In the genomic region with DNA sequence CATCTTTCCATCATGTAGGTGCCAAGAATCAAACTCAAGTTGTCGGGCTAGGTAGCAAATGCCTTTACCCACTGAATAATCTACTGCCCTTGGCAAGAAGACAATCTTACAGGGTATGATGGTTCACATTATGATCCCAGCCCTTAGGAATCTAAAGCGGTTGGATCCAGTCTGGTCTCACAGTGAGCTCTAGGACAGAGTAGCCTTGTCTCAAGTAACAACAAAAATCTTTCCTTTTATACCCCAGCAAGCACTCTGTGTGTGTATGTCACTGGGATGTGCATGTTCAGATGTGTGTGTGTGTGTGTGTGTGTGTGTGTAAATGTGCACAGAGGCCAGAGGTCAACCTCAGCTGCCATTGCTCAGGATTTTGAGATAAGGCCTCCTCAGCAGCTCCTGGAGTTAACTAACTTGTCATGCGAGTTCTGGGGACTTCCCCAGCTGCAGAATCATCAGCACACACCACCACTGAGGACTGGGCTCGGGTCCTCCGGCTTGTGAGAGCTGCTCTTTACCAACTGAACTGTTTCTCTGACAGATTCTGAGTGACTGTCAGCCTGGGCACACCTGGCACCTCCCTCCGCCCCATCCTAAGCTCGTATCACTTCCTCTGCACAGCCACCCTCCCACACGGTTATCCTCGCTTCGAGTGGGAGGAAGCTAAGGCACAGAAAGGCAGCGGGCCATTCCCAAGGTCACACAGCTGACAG, we compare ENCODE assay signal across 8 mouse cellular contexts. TPM values are rescaled to one million over a fixed set of nuclear protein-coding genes. Genes with fewer than 3 reads are reported as not detected.
DNase-seq lines count a peak whose midpoint lies in the region; ATAC-seq and TF ChIP-seq lines count a peak whose summit lies in the region.

No protein-coding gene starts in this region.

- H3K27me3 ChIP-seq in heart, adult 2 months (ENCODE audit: control insufficient read depth, insufficient read depth, low read length), result no peaks in the 10 kb centered on the region
- H3K27me3 ChIP-seq in embryonic facial prominence, embryonic 12.5 days, result no peaks in the 10 kb centered on the region

- intact Hi-C loops in heart, adult 2 months (cut with DNase I), result loop anchor here (5.0 kb wide), 3 partner anchors 35 to 55 kb away; no protein-coding TSS in a partner anchor
- intact Hi-C loops in heart, postnatal 14 days (cut with DNase I), result loop anchor here (2.0 kb wide), 1 partner anchor 26 kb away; no protein-coding TSS in a partner anchor
- intact Hi-C loops in left cerebral cortex, postnatal 25 days (cut with DNase I), result no loop called here

- no peaks in the 10 kb centered on the region for H3K9me3 ChIP-seq in embryonic facial prominence, embryonic 12.5 days

- WGBS in heart, adult 2 months, result 47% methylated on average over 11 of the region's 11 CpGs
- WGBS in embryonic facial prominence, embryonic 12.5 days, result 71% methylated on average over 11 of the region's 11 CpGs

- no peak for TF ChIP-seq CTCF in heart, adult 2 months (IDR thresholded peaks at IDR 0.05)

- peak overlapping the region; percentile 39; the same call in 1 of the 2 replicates for H3K9ac ChIP-seq in heart, adult 2 months (ENCODE audit: low read depth, low read length)
- H3K9ac ChIP-seq in embryonic facial prominence, embryonic 12.5 days, result no peak overlapping the region

- no peak overlapping the region for H3K4me3 ChIP-seq in heart, adult 2 months
- H3K4me3 ChIP-seq in embryonic facial prominence, embryonic 12.5 days, result no peak overlapping the region

- ATAC-seq in embryonic facial prominence, embryonic 12.5 days (ENCODE audit: insufficient number of reproducible peaks, insufficient read depth, low FRiP score, low TSS enrichment), result no peak

- H3K36me3 ChIP-seq in heart, adult 2 months (ENCODE audit: control insufficient read depth, insufficient read depth, low read length), result no peaks in the 10 kb centered on the region
- no peaks in the 10 kb centered on the region for H3K36me3 ChIP-seq in embryonic facial prominence, embryonic 12.5 days

- TF ChIP-seq EP300 in heart, adult 2 months (IDR thresholded peaks at IDR 0.05; ENCODE audit: insufficient read depth, low read depth, low read length), result no peak

- H3K79me2 ChIP-seq in heart, adult 2 months (replicated peaks; ENCODE audit: control insufficient read depth, insufficient read depth, low read length), result no peaks in the 10 kb centered on the region

- no peak overlapping the region for H3K4me2 ChIP-seq in embryonic facial prominence, embryonic 12.5 days (replicated peaks)

- TF ChIP-seq POLR2A in heart, adult 2 months (IDR thresholded peaks at IDR 0.05; ENCODE audit: insufficient read depth, low read depth, low read length), result no peak

- H3K4me1 ChIP-seq in heart, adult 2 months (ENCODE audit: control insufficient read depth, insufficient read depth, low read length), result peaks cover 20% of the 10 kb centered on the region
- H3K4me1 ChIP-seq in embryonic facial prominence, embryonic 12.5 days, result peaks cover 37% of the 10 kb centered on the region

- peak overlapping the region; percentile 79 for H3K27ac ChIP-seq in heart, adult 2 months
- peak overlapping the region; percentile 41; the same call in 1 of the 2 replicates for H3K27ac ChIP-seq in embryonic facial prominence, embryonic 12.5 days

- DNase-seq in heart, adult 2 months, result no peak
- no peak for DNase-seq in heart, postnatal 14 days
- peak; percentile 67 for DNase-seq in 3T3-L1 (ENCODE audit: low read depth, low spot score)
- DNase-seq in lung, postnatal 36 days, result peak; percentile 38
- DNase-seq in right cerebral cortex, adult 18-20 months, result no peak
- DNase-seq in spleen, adult 12 weeks (ENCODE audit: low spot score), result no peak
- no peak for DNase-seq in left cerebral cortex, postnatal 25 days (ENCODE audit: low spot score in 2 of 2)

RNA-seq across cellular contexts. Expression of gene Pla2g6, which starts 5.8 kb away (rescaled TPM):
- total RNA-seq in heart, adult 2 months (2021), result 10 to 100 TPM; 10.7 to 11.0 TPM
- 11.7 and 14.0 TPM in 2 replicates for polyA plus RNA-seq in heart, adult 2 months (2012; rRNA removed)
- total RNA-seq in heart, postnatal 14 days (2021), result 10 to 100 TPM; 10.4 to 10.6 TPM
- polyA plus RNA-seq in embryonic facial prominence, embryonic 12.5 days (2016; fragmentation: Nextera tagmentation; extraction: Ambion mirVana), result 13.3 and 15.4 TPM in 2 replicates
- total RNA-seq in left cerebral cortex, postnatal 25 days (2021), result 10 to 100 TPM; 20.6 to 22.4 TPM

RNA-seq across cellular contexts. Expression of gene Maff, which starts 24.0 kb away (rescaled TPM):
- 10 to 100 TPM in 1 of 2 experiments, 1 to 10 TPM in 1; 9.3 to 13.7 TPM for total RNA-seq in heart, adult 2 months (2021)
- polyA plus RNA-seq in heart, adult 2 months (2012; rRNA removed), result 3.4 and 4.3 TPM in 2 replicates
- 1 to 10 TPM; 6.2 to 6.9 TPM for total RNA-seq in heart, postnatal 14 days (2021)
- 1.8 and 1.9 TPM in 2 replicates for polyA plus RNA-seq in embryonic facial prominence, embryonic 12.5 days (2016; fragmentation: Nextera tagmentation; extraction: Ambion mirVana)
- total RNA-seq in left cerebral cortex, postnatal 25 days (2021), result 1 to 10 TPM; 1.3 to 1.8 TPM

RNA-seq across cellular contexts. Expression of gene Baiap2l2, which starts 37.1 kb away (rescaled TPM):
- under 1 TPM; 0.78 to 0.84 TPM for total RNA-seq in heart, adult 2 months (2021)
- 0.70 and 2.9 TPM in 2 replicates for polyA plus RNA-seq in heart, adult 2 months (2012; rRNA removed)
- under 1 TPM; 0.45 to 0.49 TPM for total RNA-seq in heart, postnatal 14 days (2021)
- polyA plus RNA-seq in embryonic facial prominence, embryonic 12.5 days (2016; fragmentation: Nextera tagmentation; extraction: Ambion mirVana), result 10.1 and 10.7 TPM in 2 replicates
- 1 to 10 TPM; 2.3 to 3.7 TPM for total RNA-seq in left cerebral cortex, postnatal 25 days (2021)

Comparison
In these comparisons a context has a peak if more than half of its experiments do, and no peak if none do; other contexts are left out.
1. DNase-seq: peak in 3T3-L1 (single experiment) and lung, postnatal 36 days (single experiment); none in heart, adult 2 months (0 of 2), heart, postnatal 14 days (0 of 2), right cerebral cortex, adult 18-20 months (single experiment), spleen, adult 12 weeks (single experiment) and left cerebral cortex, postnatal 25 days (0 of 2).